Mouse (Mus musculus) midbrain, embryonic 14.5 days (tissue): ENCODE data around the gene 6430571L13Rik. TPM values are rescaled to one million over a fixed set of nuclear protein-coding genes. Genes with fewer than 3 reads are reported as not detected.
A peak's percentile ranks its signal among the peaks of the same experiment; 100 is the strongest.

Experiments
- ATAC-seq: fragments of 200-750 bp; cut with Nextera tagmentation; 2 replicates; pipeline ENCODE4 v1.8.0; 2017; ENCODE audit warnings: moderate number of reproducible peaks, moderate library complexity; ENCODE audit not compliant: low FRiP score, low TSS enrichment
- DNase-seq: peaks from one replicate; pipeline ENCODE4 v3.0.0-alpha.2; 2015
- H3K27ac ChIP-seq: fragments of 300-500 bp; sonication (generic); replicated peaks from 2 replicates; pipeline ENCODE4 v1.5.1; 2014; ENCODE audit warnings: mild to moderate bottlenecking, low read depth, low read length, moderate library complexity
- H3K27me3 ChIP-seq: fragments of 300-500 bp; sonication (generic); 2 replicates; pipeline ENCODE4 v1.6.1; 2014; ENCODE audit warnings: low read length, control low read depth, mixed read lengths; ENCODE audit not compliant: control insufficient read depth, insufficient read depth
- H3K36me3 ChIP-seq: fragments of 300-500 bp; sonication (generic); 2 replicates; pipeline ENCODE4 v1.6.1; 2014; ENCODE audit warnings: low read length, control low read depth; ENCODE audit not compliant: control insufficient read depth, insufficient read depth
- H3K4me1 ChIP-seq: fragments of 300-500 bp; sonication (generic); 2 replicates; pipeline ENCODE4 v1.6.1; 2014; ENCODE audit warnings: mild to moderate bottlenecking, antibody characterized with exemption, low read length, control low read depth; ENCODE audit not compliant: control insufficient read depth, insufficient read depth
- H3K4me2 ChIP-seq: fragments of 300-500 bp; sonication (generic); 2 replicates; pipeline ENCODE4 v1.6.1; 2014; ENCODE audit warnings: mild to moderate bottlenecking, low read length, moderate library complexity
- H3K4me3 ChIP-seq: fragments of 300-500 bp; sonication (generic); replicated peaks from 2 replicates; pipeline ENCODE4 v1.5.1; 2014; ENCODE audit warnings: low read depth, low read length
- H3K9ac ChIP-seq: fragments of 300-500 bp; sonication (generic); replicated peaks from 2 replicates; pipeline ENCODE4 v1.6.1; 2014; ENCODE audit warnings: mild to moderate bottlenecking, low read length, moderate library complexity
- H3K9me3 ChIP-seq: fragments of 300-500 bp; sonication (generic); 2 replicates; pipeline ENCODE4 v1.6.1; 2016; ENCODE audit warnings: low read length, control low read depth, mixed read lengths; ENCODE audit not compliant: control insufficient read depth
- WGBS: fragments of 180-500 bp; shearing (Covaris S2); extraction: QIAGEN DNeasy Blood & Tissue Kit; methylation state at CpG from one replicate; pipeline ENCODE4 v1.1.7; 2014; 5-methylcytosine and 5-hydroxymethylcytosine counted together
- polyA plus RNA-seq: library from polyadenylated mRNA; unstranded; fragments of >200 nt; fragmentation: Nextera tagmentation; extraction: Ambion mirVana; gene quantifications from 2 replicates; pipeline ENCODE4 v1.2.1, GENCODE M21; 2014

Gene 6430571L13Rik
- polyA plus RNA-seq: 4.1 and 6.3 TPM in 2 replicates

GRCm38 (mm10) chr9:107340267-107340859 is at the start of gene 6430571L13Rik:
Gene 6430571L13Rik (plus strand): TSS chr9:107340602.
- under 1% methylated on average over 34 of the region's 34 CpGs for WGBS
- ATAC-seq: peak; percentile 94
- peaks cover 24% of the 10 kb centered on the region for H3K4me1 ChIP-seq

DNA sequence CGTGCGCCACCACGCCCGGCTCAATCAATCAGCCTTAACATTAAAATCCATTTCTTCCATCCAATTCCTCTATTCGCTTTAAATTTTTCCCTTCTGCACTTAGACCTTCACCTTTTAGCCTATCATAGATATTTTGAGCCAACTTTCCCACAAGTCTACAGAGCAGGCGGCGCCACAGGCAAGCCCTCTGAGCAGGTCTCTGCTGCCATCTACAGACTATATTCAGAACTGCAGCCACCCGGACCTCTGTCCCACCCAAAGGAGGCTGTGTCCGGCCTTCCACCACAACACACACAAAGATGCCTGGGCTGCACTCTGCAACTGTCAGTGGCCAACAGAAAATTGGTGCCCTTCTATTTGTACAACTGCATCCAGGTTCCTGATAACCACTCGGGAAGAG is 49.5 kb upstream of the 6430571L13Rik start:
- no peak for ATAC-seq
- no peaks in the 10 kb centered on the region for H3K9me3 ChIP-seq
- no peaks in the 10 kb centered on the region for H3K36me3 ChIP-seq
- peaks cover 4% of the 10 kb centered on the region; the same call in 1 of the 2 replicates for H3K27me3 ChIP-seq
- no peak overlapping the region for H3K4me2 ChIP-seq
- peak; percentile 91 for DNase-seq
- no peak overlapping the region for H3K9ac ChIP-seq
- peaks cover 9% of the 10 kb centered on the region for H3K4me1 ChIP-seq
- H3K4me3 ChIP-seq: no peak overlapping the region
- WGBS: 29% methylated on average over 10 of the region's 10 CpGs
- no peak overlapping the region for H3K27ac ChIP-seq

More at GRCm38 (mm10) chr9:107340267-107340859, at the start of gene 6430571L13Rik:
- H3K4me3 ChIP-seq: peak within 1 kb of the TSS; percentile 65
- DNase-seq: peak; percentile 97
- H3K27me3 ChIP-seq: no peaks in the 10 kb centered on the region
- peak within 1 kb of the TSS; percentile 78 for H3K9ac ChIP-seq
- no peaks in the 10 kb centered on the region for H3K36me3 ChIP-seq
- H3K9me3 ChIP-seq: no peaks in the 10 kb centered on the region
- peak within 1 kb of the TSS; percentile 65 for H3K27ac ChIP-seq
- H3K4me2 ChIP-seq: peak within 1 kb of the TSS; percentile 78

DNA sequence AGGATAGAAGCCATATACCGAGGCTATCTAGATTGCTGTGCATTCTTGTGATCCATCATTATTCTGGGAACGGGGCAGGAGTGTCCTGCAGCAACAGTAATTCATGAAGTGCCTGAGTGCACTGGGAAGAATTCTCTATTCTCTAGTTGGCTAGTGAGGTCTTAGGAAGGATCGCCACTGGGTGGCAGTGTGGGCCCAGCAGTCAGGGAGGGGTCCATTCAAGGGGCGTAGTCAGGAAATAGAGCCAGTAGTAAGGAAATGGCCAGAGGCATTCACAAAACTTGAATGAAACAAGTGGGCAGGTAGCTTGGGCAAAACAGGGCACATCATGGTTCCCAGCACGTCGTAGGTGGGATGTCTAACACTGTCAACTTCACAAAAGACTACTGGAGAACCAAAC is 46.2 kb upstream of the 6430571L13Rik start:
- WGBS: 3% methylated on average over 6 of the region's 6 CpGs
- H3K4me3 ChIP-seq: no peak overlapping the region
- peaks cover 4% of the 10 kb centered on the region; the same call in 1 of the 2 replicates for H3K27me3 ChIP-seq
- DNase-seq (peak; percentile 82), ATAC-seq (no peak)
- H3K4me1 ChIP-seq: peaks cover 19% of the 10 kb centered on the region
- no peak overlapping the region for H3K9ac ChIP-seq
- H3K27ac ChIP-seq: no peak overlapping the region
- H3K36me3 ChIP-seq: no peaks in the 10 kb centered on the region
- H3K4me2 ChIP-seq: no peak overlapping the region
- H3K9me3 ChIP-seq: no peaks in the 10 kb centered on the region

DNA sequence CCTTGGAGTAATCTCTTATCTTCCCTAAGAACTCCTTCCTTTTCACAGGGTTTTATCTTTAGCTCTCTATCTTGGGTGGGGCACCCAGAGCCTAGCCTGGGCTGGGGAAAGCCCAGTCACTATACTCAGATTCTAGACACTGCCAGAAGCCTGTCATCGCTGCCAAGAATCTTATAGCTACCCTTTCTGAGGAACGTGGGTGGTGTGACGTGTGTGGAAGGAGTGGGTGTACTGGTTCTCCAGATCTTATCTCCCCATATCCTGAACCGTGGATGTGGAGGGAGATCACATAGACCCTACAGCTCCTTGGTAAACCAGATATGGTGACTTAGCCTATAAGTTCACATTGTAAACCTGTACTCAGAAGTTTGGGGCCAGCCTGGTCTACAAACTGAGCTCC is 44.8 kb upstream of the 6430571L13Rik start:
- WGBS: 85% methylated on average over 4 of the region's 4 CpGs
- H3K27ac ChIP-seq: no peak overlapping the region
- H3K4me3 ChIP-seq: no peak overlapping the region
- no peak for ATAC-seq
- no peaks in the 10 kb centered on the region for H3K27me3 ChIP-seq
- no peaks in the 10 kb centered on the region for H3K9me3 ChIP-seq
- H3K4me2 ChIP-seq: peak overlapping the region; percentile 95
- no peak overlapping the region for H3K9ac ChIP-seq
- peaks cover 13% of the 10 kb centered on the region for H3K4me1 ChIP-seq
- peaks cover 2% of the 10 kb centered on the region for H3K36me3 ChIP-seq
- no peak for DNase-seq

GRCm38 (mm10) chr9:107296016-107296040 is 44.6 kb upstream of the 6430571L13Rik start, which contains the start of gene Cish:
Gene Cish (plus strand): TSS chr9:107296026.
- peak within 1 kb of the TSS; percentile 66 for H3K9ac ChIP-seq
- peak within 1 kb of the TSS; percentile 71 for H3K4me3 ChIP-seq
- H3K4me1 ChIP-seq: peaks cover 13% of the 10 kb centered on the region
- ATAC-seq: no peak
- DNase-seq: no peak
- H3K4me2 ChIP-seq: peak within 1 kb of the TSS; percentile 95
- H3K27me3 ChIP-seq: no peaks in the 10 kb centered on the region
- peaks cover 4% of the 10 kb centered on the region for H3K36me3 ChIP-seq
- H3K27ac ChIP-seq: no peak within 1 kb of the TSS
- H3K9me3 ChIP-seq: no peaks in the 10 kb centered on the region

DNA sequence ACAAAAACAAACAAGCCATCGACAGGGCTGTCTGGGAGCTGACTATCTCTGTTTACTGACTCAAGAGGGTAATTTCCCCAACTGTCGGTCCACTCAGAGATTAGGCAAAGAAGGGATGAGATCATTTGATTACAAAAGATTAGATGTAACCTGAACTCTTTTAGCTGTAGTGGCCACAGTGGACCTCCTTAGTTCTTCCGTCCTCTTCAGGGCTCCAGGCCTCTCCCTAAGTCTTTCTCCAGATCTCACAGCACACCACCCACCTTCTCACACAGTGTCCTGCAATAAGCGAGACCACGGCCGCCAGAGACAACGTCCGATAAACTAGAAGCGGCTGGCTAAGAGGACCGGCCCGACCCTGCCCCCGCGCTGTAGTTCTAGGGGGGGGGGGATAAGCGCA is 44.4 kb upstream of the 6430571L13Rik start:
- H3K4me3 ChIP-seq: peak overlapping the region; percentile 71
- no peak for DNase-seq
- H3K36me3 ChIP-seq: peaks cover 6% of the 10 kb centered on the region
- no peaks in the 10 kb centered on the region for H3K27me3 ChIP-seq
- H3K4me1 ChIP-seq: peaks cover 13% of the 10 kb centered on the region
- H3K27ac ChIP-seq: no peak overlapping the region
- H3K9me3 ChIP-seq: no peaks in the 10 kb centered on the region
- H3K4me2 ChIP-seq: peak overlapping the region; percentile 95
- WGBS: 6% methylated on average over 14 of the region's 14 CpGs
- peak; percentile 18; the same call in 1 of the 2 replicates for ATAC-seq
- no peak overlapping the region for H3K9ac ChIP-seq

DNA sequence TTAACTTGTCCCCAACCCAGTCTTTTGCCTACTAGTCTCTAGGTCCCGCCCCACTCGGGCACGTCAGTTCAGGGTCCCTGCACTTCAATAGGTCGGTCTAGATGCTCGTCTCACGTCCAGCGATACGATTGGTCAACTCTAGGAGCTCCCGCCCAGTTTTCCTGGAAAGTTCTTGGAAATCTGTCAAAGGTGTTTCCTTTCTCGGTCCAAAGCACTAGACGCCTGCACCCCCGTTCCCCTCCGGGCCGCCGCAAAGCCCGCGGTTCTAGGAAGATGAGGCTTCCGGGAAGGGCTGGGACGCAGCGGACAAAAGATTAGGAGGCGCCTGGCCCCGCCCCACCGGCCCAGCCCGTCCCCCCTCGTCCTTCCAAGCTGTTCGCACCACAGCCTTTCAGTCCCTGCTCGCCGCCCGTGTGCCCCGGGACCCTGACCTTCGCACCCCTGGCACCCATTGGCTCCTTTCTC is 43.9 kb upstream of the 6430571L13Rik start:
- no peak overlapping the region for H3K27ac ChIP-seq
- peak; percentile 96 for DNase-seq
- ATAC-seq: peak; percentile 95

GRCm38 (mm10) chr9:107297059-107297458 is 43.3 kb upstream of the 6430571L13Rik start:
- no peak; the same call in 1 of the 2 replicates for ATAC-seq
- Histone ChIP-seq H3K27me3 (no peaks in the 10 kb centered on the region), H3K9me3 (no peaks in the 10 kb centered on the region), H3K9ac (peak overlapping the region; percentile 66), H3K27ac (no peak overlapping the region), H3K4me1 (peaks cover 13% of the 10 kb centered on the region), H3K4me2 (peak overlapping the region; percentile 95), H3K36me3 (peaks cover 16% of the 10 kb centered on the region), H3K4me3 (peak overlapping the region; percentile 71)
- 15% methylated on average over 16 of the region's 16 CpGs for WGBS
- no peak for DNase-seq

More for the DNA sequence above, 43.9 kb upstream of the 6430571L13Rik start:
- WGBS: under 1% methylated on average over 31 of the region's 31 CpGs
- H3K27me3 ChIP-seq: no peaks in the 10 kb centered on the region
- peaks cover 11% of the 10 kb centered on the region for H3K36me3 ChIP-seq
- peak overlapping the region; percentile 66 for H3K9ac ChIP-seq
- peak overlapping the region; percentile 71 for H3K4me3 ChIP-seq
- peak overlapping the region; percentile 95 for H3K4me2 ChIP-seq
- peaks cover 13% of the 10 kb centered on the region for H3K4me1 ChIP-seq
- no peaks in the 10 kb centered on the region for H3K9me3 ChIP-seq

GRCm38 (mm10) chr9:107297658-107298057 is 42.7 kb upstream of the 6430571L13Rik start:
- Histone ChIP-seq H3K36me3 (peaks cover 18% of the 10 kb centered on the region), H3K4me1 (peaks cover 13% of the 10 kb centered on the region), H3K9me3 (no peaks in the 10 kb centered on the region), H3K4me3 (peak overlapping the region; percentile 71), H3K4me2 (peak overlapping the region; percentile 95), H3K27ac (no peak overlapping the region), H3K9ac (0 out of 2 replicates have a peak overlapping the region, but pooled peaks have one; percentile 66), H3K27me3 (no peaks in the 10 kb centered on the region)
- WGBS: 86% methylated on average over 4 of the region's 4 CpGs
- ATAC-seq (no peak), DNase-seq (no peak)
